Mouse (Mus musculus) macrophage (primary cell): ENCODE measurements around the gene Arl4a. TPM values are rescaled to one million over a fixed set of nuclear protein-coding genes. Genes with fewer than 3 reads are reported as not detected.
A peak's percentile ranks its signal among the peaks of the same experiment; 100 is the strongest.

Experiments used
- H3K27ac ChIP-seq: fragments of 350-480 bp; formaldehyde crosslinking; 2 replicates; pipeline ENCODE4 v1.9.0; 2021
- H3K36me3 ChIP-seq: fragments of 350-480 bp; formaldehyde crosslinking; 2 replicates; pipeline ENCODE4 v1.9.0; 2021; ENCODE audit errors: inconsistent target
- H3K4me3 ChIP-seq: fragments of 350-480 bp; formaldehyde crosslinking; 2 replicates; pipeline ENCODE4 v1.9.0; 2021; ENCODE audit errors: inconsistent target
- H3K79me2 ChIP-seq: fragments of 350-480 bp; formaldehyde crosslinking; 2 replicates; pipeline ENCODE4 v1.9.0; 2021; ENCODE audit errors: inconsistent target
- WGBS: methylation state at CpG from one replicate; pipeline ENCODE4 v1.1.7; 2026; ENCODE audit warnings: inconsistent platforms; ENCODE audit not compliant: missing documents; 5-methylcytosine and 5-hydroxymethylcytosine counted together
- polyA plus RNA-seq: library from polyadenylated mRNA; stranded (reverse); fragments of 250-400 nt; gene quantifications from 3 replicates; pipeline ENCODE4 v1.2.4, GENCODE M21; 2018; ENCODE audit warnings: inconsistent platforms
- total RNA-seq, 78 experiments: library from RNA; depleted of rRNA; stranded (reverse); fragments of 250-400 nt; gene quantifications; 1 replicate in 9 of 78; 2 replicates in 24 of 78; 3 replicates in 43 of 78; 4 replicates in 2 of 78; pipeline ENCODE4 v1.2.4; 2018; ENCODE audit warnings: inconsistent platforms in 56 of 78

Gene Arl4a
- total RNA-seq (2018; cell fraction: chromatin; rRNA removed): 10 to 100 TPM in 6 of 26 experiments, 1 to 10 TPM in 20; 4.5 to 15.3 (median 7.9) TPM
- total RNA-seq (2018; cell fraction: cytosol; rRNA removed): 10 to 100 TPM in 18 of 26 experiments, 1 to 10 TPM in 8; 7.4 to 16.8 (median 11.7) TPM
- total RNA-seq (2018; cell fraction: nucleus; rRNA removed): 10 to 100 TPM in 17 of 26 experiments, 1 to 10 TPM in 9; 4.3 to 26.5 (median 12.3) TPM
- polyA plus RNA-seq: 8.2 to 12.8 TPM (median 10.7 TPM) in 3 replicates

- peak within 1 kb of the TSS; percentile 60 for H3K27ac ChIP-seq
- no peaks in the 10 kb centered on the region for H3K79me2 ChIP-seq
These were observed at the start of gene Arl4a for GRCm38 (mm10) chr12:40037876-40038463. TSS of gene Arl4a (minus strand) at chr12:40038025.

GRCm38 (mm10) chr12:40085731-40086322 lies 48.0 kb upstream of the Arl4a start:
- Histone ChIP-seq H3K36me3 (no peaks in the 10 kb centered on the region), H3K79me2 (no peaks in the 10 kb centered on the region), H3K4me3 (no peak overlapping the region), H3K27ac (no peak overlapping the region)
- 91% methylated on average over 5 of the region's 5 CpGs for WGBS

More at GRCm38 (mm10) chr12:40037876-40038463, at the start of gene Arl4a:
- no peaks in the 10 kb centered on the region for H3K36me3 ChIP-seq
- H3K4me3 ChIP-seq: peak within 1 kb of the TSS; percentile 94
- 1% methylated on average over 68 of the region's 68 CpGs for WGBS

GRCm38 (mm10) chr12:40082453-40083238 lies 44.8 kb upstream of the Arl4a start:
- H3K4me3 ChIP-seq: no peak overlapping the region
- 12% methylated on average over 5 of the region's 6 CpGs for WGBS
- no peaks in the 10 kb centered on the region for H3K79me2 ChIP-seq
- H3K36me3 ChIP-seq: no peaks in the 10 kb centered on the region
- H3K27ac ChIP-seq: no peak overlapping the region

GRCm38 (mm10) chr12:40082048-40082447 lies 44.2 kb upstream of the Arl4a start:
- Histone ChIP-seq H3K27ac (no peak overlapping the region), H3K79me2 (no peaks in the 10 kb centered on the region), H3K36me3 (no peaks in the 10 kb centered on the region), H3K4me3 (no peak overlapping the region)
- whole genome bisulfite sequencing: 88% methylated on average over 5 of the region's 5 CpGs

GRCm38 (mm10) chr12:40073660-40074059 lies 35.8 kb upstream of the Arl4a start:
- no peaks in the 10 kb centered on the region for H3K79me2 ChIP-seq
- no peak overlapping the region for H3K27ac ChIP-seq
- 69% methylated on average over 5 of the region's 5 CpGs for WGBS
- H3K4me3 ChIP-seq: no peak overlapping the region
- no peaks in the 10 kb centered on the region for H3K36me3 ChIP-seq

- Histone ChIP-seq H3K36me3 (no peaks in the 10 kb centered on the region), H3K27ac (no peak overlapping the region), H3K4me3 (no peak overlapping the region), H3K79me2 (no peaks in the 10 kb centered on the region)
- WGBS: 77% methylated on average over 1 of the region's 1 CpGs
These were observed 9.2 kb upstream of the Arl4a start for GRCm38 (mm10) chr12:40047024-40047423.

GRCm38 (mm10) chr12:40043816-40044585 lies 6.2 kb upstream of the Arl4a start:
- Histone ChIP-seq H3K27ac (no peak overlapping the region), H3K4me3 (no peak overlapping the region), H3K79me2 (no peaks in the 10 kb centered on the region), H3K36me3 (no peaks in the 10 kb centered on the region)
- 95% methylated on average over 8 of the region's 8 CpGs for WGBS

- no peaks in the 10 kb centered on the region for H3K36me3 ChIP-seq
- H3K4me3 ChIP-seq: no peak overlapping the region
- no peak overlapping the region for H3K27ac ChIP-seq
- no peaks in the 10 kb centered on the region for H3K79me2 ChIP-seq
These were observed 2.2 kb upstream of the Arl4a start for GRCm38 (mm10) chr12:40040067-40040466.

- Histone ChIP-seq H3K36me3 (no peaks in the 10 kb centered on the region), H3K4me3 (peak overlapping the region; percentile 94), H3K27ac (peak overlapping the region; percentile 60), H3K79me2 (no peaks in the 10 kb centered on the region)
- WGBS: under 1% methylated on average over 59 of the region's 60 CpGs
These were observed 505 bp downstream of the Arl4a start for GRCm38 (mm10) chr12:40037226-40037813.

- H3K36me3 ChIP-seq: no peaks in the 10 kb centered on the region
- no peaks in the 10 kb centered on the region for H3K79me2 ChIP-seq
- WGBS: 0% methylated on average over 11 of the region's 11 CpGs
- peak overlapping the region; percentile 94 for H3K4me3 ChIP-seq
- H3K27ac ChIP-seq: peak overlapping the region; percentile 60
These were observed 1.2 kb downstream of the Arl4a start for GRCm38 (mm10) chr12:40036666-40037065.

- Histone ChIP-seq H3K4me3 (no peak overlapping the region), H3K27ac (no peak overlapping the region), H3K36me3 (no peaks in the 10 kb centered on the region), H3K79me2 (no peaks in the 10 kb centered on the region)
- 55% methylated on average over 4 of the region's 4 CpGs for WGBS
These were observed 2.3 kb downstream of the Arl4a start for GRCm38 (mm10) chr12:40035506-40035905.

- 88% methylated on average over 4 of the region's 4 CpGs for WGBS
- Histone ChIP-seq H3K79me2 (no peaks in the 10 kb centered on the region), H3K36me3 (no peaks in the 10 kb centered on the region), H3K27ac (no peak overlapping the region), H3K4me3 (no peak overlapping the region)
These were observed 8.6 kb downstream of the Arl4a start for GRCm38 (mm10) chr12:40029201-40029600.

GRCm38 (mm10) chr12:40027846-40028245 lies 10.0 kb downstream of the Arl4a start:
- H3K4me3 ChIP-seq: no peak overlapping the region
- H3K27ac ChIP-seq: no peak overlapping the region
- 96% methylated on average over 3 of the region's 3 CpGs for WGBS
- H3K36me3 ChIP-seq: no peaks in the 10 kb centered on the region
- no peaks in the 10 kb centered on the region for H3K79me2 ChIP-seq

- Histone ChIP-seq H3K79me2 (no peaks in the 10 kb centered on the region), H3K27ac (no peak overlapping the region), H3K4me3 (no peak overlapping the region), H3K36me3 (no peaks in the 10 kb centered on the region)
- WGBS: 73% methylated on average over 3 of the region's 3 CpGs
These were observed 10.4 kb downstream of the Arl4a start for GRCm38 (mm10) chr12:40027444-40027843.
